Mouse (Mus musculus) heart, embryonic 16.5 days (tissue): ENCODE data around the gene Hus1. TPM values are rescaled to one million over a fixed set of nuclear protein-coding genes. Genes with fewer than 3 reads are reported as not detected.

Source experiments
- ATAC-seq: fragments of 200-750 bp; cut with Nextera tagmentation; replicated peaks from 2 replicates; pipeline ENCODE4 v1.8.0; 2017; ENCODE audit warnings: moderate number of reproducible peaks; ENCODE audit not compliant: insufficient read depth, low FRiP score; ENCODE audit errors: extremely low read depth
- H3K27ac ChIP-seq: fragments of 300-500 bp; sonication (generic); 2 replicates; pipeline ENCODE4 v1.5.1; 2014; ENCODE audit warnings: mild to moderate bottlenecking, low read length, control low read depth, moderate library complexity
- H3K27me3 ChIP-seq: fragments of 300-500 bp; sonication (generic); 2 replicates; pipeline ENCODE4 v1.6.1; 2014; ENCODE audit warnings: low read length, mixed read lengths; ENCODE audit not compliant: control insufficient read depth, insufficient read depth
- H3K36me3 ChIP-seq: fragments of 300-500 bp; sonication (generic); 2 replicates; pipeline ENCODE4 v1.6.1; 2014; ENCODE audit not compliant: control insufficient read depth, insufficient read depth
- H3K4me1 ChIP-seq: fragments of 300-500 bp; sonication (generic); 2 replicates; pipeline ENCODE4 v1.6.1; 2014; ENCODE audit warnings: low read length, mixed read lengths; ENCODE audit not compliant: control insufficient read depth, insufficient read depth
- H3K4me2 ChIP-seq: fragments of 300-500 bp; sonication (generic); 2 replicates; pipeline ENCODE4 v1.6.1; 2014; ENCODE audit warnings: low read depth, mild to moderate bottlenecking, control low read depth, low read length
- H3K4me3 ChIP-seq: fragments of 300-500 bp; sonication (generic); 2 replicates; pipeline ENCODE4 v1.5.1; 2014; ENCODE audit warnings: mild to moderate bottlenecking, control low read depth, low read length
- H3K9ac ChIP-seq: fragments of 300-500 bp; sonication (generic); 2 replicates; pipeline ENCODE4 v1.6.1; 2014; ENCODE audit warnings: low read length, control low read depth
- H3K9me3 ChIP-seq: fragments of 300-500 bp; sonication (generic); replicated peaks from 2 replicates; pipeline ENCODE4 v1.6.1; 2016; ENCODE audit warnings: low read length; ENCODE audit not compliant: control insufficient read depth
- WGBS: fragments of 180-500 bp; shearing (Covaris S2); extraction: QIAGEN DNeasy Blood & Tissue Kit; methylation state at CpG from one replicate; pipeline ENCODE4 v1.1.7; 2014; 5-methylcytosine and 5-hydroxymethylcytosine counted together
- polyA plus RNA-seq: library from polyadenylated mRNA; unstranded; fragments of >200 nt; fragmentation: Nextera tagmentation; extraction: Ambion mirVana; gene quantifications from 2 replicates; pipeline ENCODE4 v1.2.1, GENCODE M21; 2015

The Hus1 gene
- polyA plus RNA-seq, 1 experiment from 2014 or later = 13.3 TPM

DNA sequence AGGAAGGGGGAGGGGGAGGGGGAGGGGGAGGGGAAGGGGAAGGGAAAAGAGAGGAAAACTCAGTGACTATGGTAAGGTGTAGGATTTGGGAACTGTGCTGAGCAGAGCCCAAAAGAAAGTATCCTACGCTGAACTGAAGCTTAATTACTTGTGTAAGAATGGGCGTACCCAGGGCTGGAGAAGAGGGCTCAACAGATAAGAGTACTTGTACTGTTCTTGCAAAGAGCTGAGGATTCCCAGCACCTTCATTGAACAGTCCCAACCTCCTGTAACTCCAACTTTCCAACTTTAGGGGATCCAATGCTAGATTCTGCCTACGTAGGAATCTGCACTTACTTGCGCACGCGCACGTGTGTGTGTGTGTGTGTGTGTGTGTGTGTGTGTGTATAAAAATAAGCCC lies 42.9 kb downstream of the Hus1 start:
- 94% methylated on average over 7 of the region's 7 CpGs for WGBS
- H3K27me3 ChIP-seq = no peaks in the 10 kb centered on the region
- no peaks in the 10 kb centered on the region for H3K36me3 ChIP-seq
- H3K4me2 ChIP-seq = no peak overlapping the region
- no peaks in the 10 kb centered on the region for H3K9me3 ChIP-seq
- H3K27ac ChIP-seq = no peak overlapping the region
- no peaks in the 10 kb centered on the region for H3K4me1 ChIP-seq
- H3K4me3 ChIP-seq = no peak overlapping the region
- H3K9ac ChIP-seq = no peak overlapping the region
- ATAC-seq = no peak

DNA sequence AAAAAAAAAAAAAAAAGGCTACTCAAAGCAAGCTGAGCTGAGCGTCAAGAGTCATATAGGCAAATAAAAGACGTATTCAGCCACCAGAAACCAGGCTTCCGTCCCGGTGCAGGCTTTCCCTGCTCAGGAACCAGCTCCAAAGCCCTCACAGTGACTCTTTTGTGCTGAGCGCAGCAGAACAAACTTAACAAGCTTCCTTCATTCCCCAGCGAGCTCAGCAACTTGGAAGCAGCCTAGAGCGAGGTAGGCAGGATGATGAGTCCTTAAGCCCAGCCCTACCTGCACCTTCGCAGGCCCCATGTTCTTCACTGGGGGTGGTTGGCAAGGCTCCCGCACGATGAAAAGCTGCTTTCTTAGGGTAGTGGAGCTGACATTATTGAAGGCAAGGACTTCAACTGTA lies 52.4 kb downstream of the Hus1 start:
- no peaks in the 10 kb centered on the region for H3K36me3 ChIP-seq
- no peak overlapping the region for H3K9ac ChIP-seq
- 76% methylated on average over 10 of the region's 10 CpGs for WGBS
- no peaks in the 10 kb centered on the region for H3K9me3 ChIP-seq
- no peak overlapping the region for H3K27ac ChIP-seq
- H3K4me1 ChIP-seq = peaks cover 3% of the 10 kb centered on the region; the same call in 1 of the 2 replicates
- H3K27me3 ChIP-seq = no peaks in the 10 kb centered on the region
- ATAC-seq = no peak
- H3K4me2 ChIP-seq = no peak overlapping the region
- H3K4me3 ChIP-seq = no peak overlapping the region

DNA sequence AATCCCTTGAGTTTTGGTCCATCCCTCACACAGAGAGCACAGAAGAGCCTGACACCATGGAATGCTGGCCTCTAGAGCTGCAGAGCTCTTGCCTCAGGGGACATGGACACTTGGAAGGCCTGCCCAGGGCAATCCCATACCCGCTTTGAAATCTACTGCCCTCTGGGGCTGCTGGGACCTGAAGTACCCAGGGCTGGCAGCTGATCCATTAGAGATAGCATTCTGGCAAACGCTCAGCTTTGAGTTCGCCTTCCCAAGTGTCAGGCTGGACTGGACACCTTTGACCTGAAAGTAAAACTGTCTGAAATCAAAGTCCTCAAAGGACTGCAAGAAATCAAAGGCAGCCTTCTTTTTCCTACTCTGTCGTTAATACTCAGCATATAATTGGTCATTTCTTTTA lies 52.9 kb downstream of the Hus1 start:
- no peak for ATAC-seq
- no peaks in the 10 kb centered on the region for H3K36me3 ChIP-seq
- H3K27ac ChIP-seq = no peak overlapping the region
- no peak overlapping the region for H3K4me3 ChIP-seq
- no peaks in the 10 kb centered on the region for H3K9me3 ChIP-seq
- 45% methylated on average over 4 of the region's 4 CpGs for WGBS
- no peak overlapping the region for H3K9ac ChIP-seq
- H3K4me2 ChIP-seq = no peak overlapping the region
- H3K4me1 ChIP-seq = peaks cover 4% of the 10 kb centered on the region; the same call in 1 of the 2 replicates
- no peaks in the 10 kb centered on the region for H3K27me3 ChIP-seq

DNA sequence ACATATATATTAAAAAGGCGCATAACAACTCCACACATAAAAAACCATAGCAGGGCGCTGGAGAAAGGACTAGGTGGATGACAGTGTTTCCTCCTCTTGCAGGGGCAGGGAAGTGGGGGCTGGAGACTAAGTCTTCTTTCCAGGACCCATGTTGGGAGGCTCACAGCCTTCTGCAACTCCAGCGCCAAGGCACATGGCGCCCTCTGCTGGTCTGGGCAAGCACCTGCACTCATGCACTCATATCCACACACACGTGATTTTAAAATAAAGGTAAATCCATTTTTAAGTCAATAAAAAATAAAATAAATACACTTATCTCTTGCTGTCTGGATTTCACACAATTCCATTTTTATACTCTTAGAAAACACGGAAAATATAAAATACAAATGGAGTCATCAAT lies 54.0 kb downstream of the Hus1 start:
- Histone ChIP-seq H3K4me1 (peaks cover 4% of the 10 kb centered on the region; the same call in 1 of the 2 replicates), H3K9me3 (no peaks in the 10 kb centered on the region), H3K36me3 (no peaks in the 10 kb centered on the region), H3K27ac (no peak overlapping the region), H3K27me3 (no peaks in the 10 kb centered on the region), H3K9ac (no peak overlapping the region), H3K4me2 (no peak overlapping the region), H3K4me3 (no peak overlapping the region)
- no peak for ATAC-seq
- WGBS = 68% methylated on average over 6 of the region's 6 CpGs

DNA sequence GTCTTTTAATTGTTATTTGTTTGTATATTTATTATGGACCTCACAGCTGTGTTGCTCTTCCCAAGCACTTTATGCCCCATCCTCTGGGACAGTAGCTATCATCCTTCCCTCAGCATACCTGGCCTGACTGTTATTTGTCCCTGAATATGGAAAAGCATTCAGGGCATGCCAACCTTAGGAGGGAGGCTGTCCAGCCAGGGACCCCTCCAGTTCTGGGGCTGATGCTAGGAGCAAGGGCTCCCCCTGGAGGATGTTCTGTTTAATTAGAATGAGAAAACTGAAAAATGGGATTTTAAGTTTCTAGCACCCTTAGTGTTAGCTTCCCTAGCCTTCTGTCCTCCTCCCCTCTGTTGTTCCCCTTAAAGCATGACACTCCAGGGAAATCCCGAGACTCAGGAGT lies 55.3 kb downstream of the Hus1 start:
- H3K4me1 ChIP-seq = peaks cover 4% of the 10 kb centered on the region; the same call in 1 of the 2 replicates
- no peak for ATAC-seq
- no peaks in the 10 kb centered on the region for H3K36me3 ChIP-seq
- no peak overlapping the region for H3K4me2 ChIP-seq
- WGBS = 21% methylated on average over 1 of the region's 1 CpGs
- no peaks in the 10 kb centered on the region for H3K27me3 ChIP-seq
- no peaks in the 10 kb centered on the region for H3K9me3 ChIP-seq
- H3K9ac ChIP-seq = no peak overlapping the region
- no peak overlapping the region for H3K4me3 ChIP-seq
- no peak overlapping the region for H3K27ac ChIP-seq

DNA sequence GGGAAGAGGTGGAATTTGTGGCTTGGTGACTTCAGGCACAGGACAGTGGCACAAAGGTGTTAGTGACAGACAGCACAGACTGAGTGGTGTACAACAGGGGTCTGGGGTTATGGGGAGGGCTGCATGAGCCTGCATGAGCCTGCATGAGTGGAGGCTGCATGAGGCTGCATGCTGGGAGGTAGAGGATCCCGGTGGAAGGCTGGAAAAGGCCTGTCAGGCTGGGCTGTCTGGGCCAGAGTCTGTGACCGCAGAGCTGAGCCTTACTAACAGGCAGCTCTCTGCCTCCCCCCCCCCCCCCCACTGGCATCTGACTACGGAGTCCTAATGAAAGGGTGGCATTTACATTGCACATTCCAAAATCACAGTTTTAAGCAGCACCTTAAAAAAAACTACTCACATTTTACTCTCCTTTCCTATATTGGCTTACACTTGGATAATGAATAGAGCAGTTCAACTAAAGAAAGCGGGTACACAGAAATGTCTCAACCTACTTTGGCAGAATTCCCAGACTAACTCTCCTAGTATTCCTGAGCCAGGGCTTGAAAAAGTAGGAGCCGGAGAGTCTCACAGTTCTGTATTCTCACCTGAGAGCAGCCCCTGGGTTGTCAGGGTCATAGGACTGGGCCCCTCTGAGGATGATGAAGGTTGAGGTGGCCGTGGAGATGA lies 61.1 kb downstream of the Hus1 start:
- H3K9me3 ChIP-seq = no peaks in the 10 kb centered on the region
- H3K4me2 ChIP-seq = no peak overlapping the region
- no peaks in the 10 kb centered on the region for H3K27me3 ChIP-seq
- no peak for ATAC-seq
- peaks cover 11% of the 10 kb centered on the region for H3K4me1 ChIP-seq
- no peak overlapping the region for H3K9ac ChIP-seq
- no peak overlapping the region for H3K4me3 ChIP-seq
- WGBS = 36% methylated on average over 4 of the region's 6 CpGs
- H3K36me3 ChIP-seq = no peaks in the 10 kb centered on the region
- peak overlapping the region; percentile 27; the same call in 1 of the 2 replicates for H3K27ac ChIP-seq

GRCm38 (mm10) chr11:8948871-8949270 lies 62.1 kb downstream of the Hus1 start:
- Histone ChIP-seq H3K27ac (no peak overlapping the region), H3K9ac (no peak overlapping the region)
- 46% methylated on average over 3 of the region's 3 CpGs for WGBS

GRCm38 (mm10) chr11:8944114-8944513 lies 66.9 kb downstream of the Hus1 start:
- Histone ChIP-seq H3K4me2 (no peak overlapping the region), H3K4me3 (no peak overlapping the region), H3K27me3 (no peaks in the 10 kb centered on the region), H3K9ac (no peak overlapping the region), H3K36me3 (no peaks in the 10 kb centered on the region), H3K9me3 (no peaks in the 10 kb centered on the region), H3K27ac (no peak overlapping the region), H3K4me1 (no peaks in the 10 kb centered on the region)
- ATAC-seq = no peak
- 57% methylated on average over 4 of the region's 4 CpGs for WGBS

More at GRCm38 (mm10) chr11:8948871-8949270, 62.1 kb downstream of the Hus1 start:
- Histone ChIP-seq H3K36me3 (no peaks in the 10 kb centered on the region), H3K9me3 (no peaks in the 10 kb centered on the region), H3K27me3 (no peaks in the 10 kb centered on the region), H3K4me2 (no peak overlapping the region), H3K4me3 (no peak overlapping the region), H3K4me1 (peaks cover 10% of the 10 kb centered on the region)
- no peak for ATAC-seq
